Mouse (Mus musculus): ENCODE measurements at regions not wholly inside any gene's neighbourhood (a gene's known extent, or its start where the extent isn't known, plus 50 kb on each side); places are given as distances from the start of the nearest gene placed in this dataset.

DNA sequence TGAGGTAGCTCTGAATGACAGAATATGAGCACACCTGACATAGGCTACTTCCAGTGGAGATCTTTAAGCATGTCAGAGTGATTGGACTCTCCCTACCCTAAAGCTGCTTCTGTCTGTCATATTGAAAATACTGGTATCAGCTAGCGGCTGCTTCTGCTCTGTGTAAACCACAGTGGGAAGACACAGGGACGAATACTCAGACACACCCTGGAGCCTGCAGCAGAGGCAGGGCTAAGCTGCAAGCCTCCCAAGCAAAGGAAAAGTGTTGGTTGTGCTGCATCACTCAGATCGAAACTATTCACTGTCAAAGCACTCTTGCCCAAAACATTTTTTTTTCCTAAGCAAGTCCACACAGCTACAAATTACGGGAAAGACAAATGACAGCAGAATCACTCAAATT, 270.4 kb downstream of the Cd47 start:
- TF ChIP-seq POLR2A (IDR thresholded peaks at IDR 0.05; ENCODE audit: insufficient read depth, low read depth, low read length) (no peak), CTCF (IDR thresholded peaks at IDR 0.05) (no peak)
